Mouse (Mus musculus) liver, postnatal 0 days (tissue): ENCODE measurements around the gene Rab40b. TPM values are rescaled to one million over a fixed set of nuclear protein-coding genes. Genes with fewer than 3 reads are reported as not detected.
"Not testable (repeated sequence)": the region's sequence is repeated elsewhere in the genome, so short reads cannot be mapped to it uniquely, and the experiment has no call there.

Source experiments
- ATAC-seq: fragments of 200-750 bp; cut with Nextera tagmentation; 2 replicates; pipeline ENCODE4 v1.8.0; 2017; ENCODE audit warnings: mild to moderate bottlenecking, moderate library complexity
- DNase-seq: peaks from one replicate; pipeline ENCODE4 v3.0.0-alpha.2; 2016
- H3K27ac ChIP-seq: fragments of 300-500 bp; sonication (generic); 2 replicates; pipeline ENCODE4 v1.5.1; 2014; ENCODE audit warnings: antibody characterized with exemption, moderate library complexity, mild to moderate bottlenecking, low read depth
- H3K27me3 ChIP-seq: fragments of 300-500 bp; sonication (generic); 2 replicates; pipeline ENCODE4 v1.6.1; 2014; ENCODE audit warnings: low read length, control low read depth, mixed read lengths; ENCODE audit not compliant: insufficient read depth
- H3K36me3 ChIP-seq: fragments of 300-500 bp; sonication (generic); replicated peaks from 2 replicates; pipeline ENCODE4 v1.6.1; 2014; ENCODE audit warnings: mild to moderate bottlenecking, control low read depth, low read length, moderate library complexity, mixed read lengths; ENCODE audit not compliant: insufficient read depth
- H3K4me1 ChIP-seq: fragments of 300-500 bp; sonication (generic); 2 replicates; pipeline ENCODE4 v1.6.1; 2014; ENCODE audit warnings: antibody characterized with exemption, mild to moderate bottlenecking, control low read depth; ENCODE audit not compliant: insufficient read depth
- H3K4me2 ChIP-seq: fragments of 300-500 bp; sonication (generic); 2 replicates; pipeline ENCODE4 v1.6.1; 2014; ENCODE audit warnings: low read depth, mild to moderate bottlenecking, low read length, moderate library complexity, mixed read lengths
- H3K4me3 ChIP-seq: fragments of 300-500 bp; sonication (generic); 2 replicates; pipeline ENCODE4 v1.5.1; 2014; ENCODE audit warnings: low read depth, low read length
- H3K9ac ChIP-seq: fragments of 300-500 bp; sonication (generic); replicated peaks from 2 replicates; pipeline ENCODE4 v1.6.1; 2014; ENCODE audit warnings: mild to moderate bottlenecking, moderate library complexity
- H3K9me3 ChIP-seq: fragments of 300-500 bp; sonication (generic); 2 replicates; pipeline ENCODE4 v1.6.1; 2016; ENCODE audit warnings: mild to moderate bottlenecking, control low read depth, low read length, mixed read lengths
- CTCF ChIP-seq: sonication (generic); IDR thresholded peaks from 2 replicates; pipeline ENCODE4 v1.5.1; 2016; ENCODE audit warnings: antibody characterized with exemption, low read depth
- EP300 ChIP-seq: IDR thresholded peaks from 2 replicates; pipeline ENCODE4 v1.6.1; 2016; ENCODE audit warnings: antibody characterized with exemption, low read depth, mild to moderate bottlenecking
- WGBS: fragments of 180-500 bp; shearing (Covaris S2); extraction: QIAGEN DNeasy Blood & Tissue Kit; methylation state at CpG from one replicate; pipeline ENCODE4 v1.1.7; 2014; ENCODE audit not compliant: insufficient replicate concordance; 5-methylcytosine and 5-hydroxymethylcytosine counted together
- polyA plus RNA-seq: library from polyadenylated mRNA; unstranded; fragments of >200 nt; fragmentation: Nextera tagmentation; extraction: Ambion mirVana; gene quantifications from 2 replicates; pipeline ENCODE4 v1.2.1, GENCODE M21; 2015

Gene Rab40b
- polyA plus RNA-seq, 1 experiment from 2014 or later, result 0.58 TPM

GRCm38 (mm10) chr11:121353326-121354090 lies 34.5 kb downstream of the Rab40b start:
- DNase-seq, result peak; percentile 64
- H3K27ac ChIP-seq, result peak overlapping the region; percentile 95
- peaks cover 24% of the 10 kb centered on the region for H3K4me1 ChIP-seq
- no peaks in the 10 kb centered on the region for H3K27me3 ChIP-seq
- TF ChIP-seq CTCF (peak; percentile 49), EP300 (no peak)
- H3K9me3 ChIP-seq, result no peaks in the 10 kb centered on the region
- peak; percentile 52 for ATAC-seq
- H3K4me3 ChIP-seq, result peak overlapping the region; percentile 98
- peak overlapping the region; percentile 99 for H3K9ac ChIP-seq
- H3K4me2 ChIP-seq, result peak overlapping the region; percentile 81
- H3K36me3 ChIP-seq, result peaks cover 6% of the 10 kb centered on the region; the same call in 1 of the 2 replicates
- 2% methylated on average over 39 of the region's 41 CpGs for WGBS

DNA sequence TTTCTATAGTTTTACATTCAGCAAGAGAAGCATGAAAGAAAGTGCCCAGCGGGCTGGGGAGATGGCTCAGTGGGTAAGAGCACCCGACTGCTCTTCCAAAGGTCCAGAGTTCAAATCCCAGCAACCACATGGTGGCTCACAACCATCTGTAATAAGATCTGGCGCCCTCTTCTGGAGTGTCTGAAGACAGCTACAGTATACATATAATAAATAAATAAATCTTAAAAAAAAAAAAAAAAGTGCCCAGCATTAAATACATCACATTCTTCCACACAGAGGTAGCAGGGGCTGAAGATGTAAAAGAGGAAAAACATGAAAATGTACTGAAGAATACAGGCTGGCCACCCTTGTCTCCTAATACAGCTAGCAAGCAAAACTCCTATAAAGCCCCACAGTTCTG lies 39.3 kb downstream of the Rab40b start:
- DNase-seq, H3K9ac ChIP-seq, H3K4me3 ChIP-seq, H3K27ac ChIP-seq, H3K4me2 ChIP-seq, H3K27me3 ChIP-seq, H3K9me3 ChIP-seq, ATAC-seq: not testable (repeated sequence)
- 73% methylated on average over 3 of the region's 3 CpGs for WGBS
- H3K4me1 ChIP-seq, result peaks cover 15% of the 10 kb centered on the region
- H3K36me3 ChIP-seq, result peaks cover 23% of the 10 kb centered on the region

- TF ChIP-seq EP300, result no peak
- TF ChIP-seq CTCF, result no peak
- Histone ChIP-seq H3K4me1 (peaks cover 12% of the 10 kb centered on the region), H3K9ac (no peak overlapping the region), H3K27me3 (no peaks in the 10 kb centered on the region), H3K27ac (no peak overlapping the region), H3K4me2 (no peak overlapping the region), H3K9me3 (no peaks in the 10 kb centered on the region), H3K4me3 (no peak overlapping the region), H3K36me3 (peaks cover 23% of the 10 kb centered on the region)
- DNase-seq, result no peak
- 66% methylated on average over 2 of the region's 2 CpGs for WGBS
- ATAC-seq, result no peak
Measured at GRCm38 (mm10) chr11:121348166-121348565, 39.9 kb downstream of the Rab40b start.

DNA sequence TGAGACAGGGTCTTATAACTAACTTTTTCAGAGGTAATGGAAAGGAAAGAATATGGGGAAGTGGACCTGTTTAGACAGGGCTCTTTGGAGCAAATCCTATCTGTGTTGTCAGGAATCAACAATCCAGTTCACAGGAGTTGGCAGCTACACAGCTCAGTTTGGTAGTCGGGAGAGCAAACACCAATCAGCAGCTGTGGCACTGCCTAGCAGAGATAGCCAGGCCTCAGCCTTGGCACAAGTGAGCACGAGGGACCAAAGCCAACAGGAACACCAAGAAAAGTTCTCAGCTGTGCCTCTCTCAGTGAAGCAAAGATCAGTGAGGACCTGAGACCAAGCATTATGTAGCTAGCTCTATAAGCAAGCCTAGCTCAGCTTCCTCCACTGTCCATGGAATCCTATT lies 41.0 kb downstream of the Rab40b start:
- TF ChIP-seq CTCF, result no peak
- no peak for TF ChIP-seq EP300
- H3K4me2 ChIP-seq, result no peak overlapping the region
- 71% methylated on average over 2 of the region's 2 CpGs for WGBS
- DNase-seq, result no peak
- H3K9me3 ChIP-seq, result no peaks in the 10 kb centered on the region
- H3K4me1 ChIP-seq, result peaks cover 3% of the 10 kb centered on the region
- no peaks in the 10 kb centered on the region for H3K27me3 ChIP-seq
- H3K27ac ChIP-seq, result no peak overlapping the region
- no peak overlapping the region for H3K9ac ChIP-seq
- H3K4me3 ChIP-seq, result no peak overlapping the region
- ATAC-seq, result no peak
- H3K36me3 ChIP-seq, result peaks cover 23% of the 10 kb centered on the region

- H3K4me2 ChIP-seq, H3K27ac ChIP-seq, H3K4me1 ChIP-seq, H3K9ac ChIP-seq, ATAC-seq, DNase-seq, H3K27me3 ChIP-seq, H3K9me3 ChIP-seq, H3K4me3 ChIP-seq: not testable (repeated sequence)
- peaks cover 22% of the 10 kb centered on the region for H3K36me3 ChIP-seq
- no CpG with 5 or more reads among the region's 1 CpGs for WGBS
Measured at GRCm38 (mm10) chr11:121342423-121342822, 45.6 kb downstream of the Rab40b start.

DNA sequence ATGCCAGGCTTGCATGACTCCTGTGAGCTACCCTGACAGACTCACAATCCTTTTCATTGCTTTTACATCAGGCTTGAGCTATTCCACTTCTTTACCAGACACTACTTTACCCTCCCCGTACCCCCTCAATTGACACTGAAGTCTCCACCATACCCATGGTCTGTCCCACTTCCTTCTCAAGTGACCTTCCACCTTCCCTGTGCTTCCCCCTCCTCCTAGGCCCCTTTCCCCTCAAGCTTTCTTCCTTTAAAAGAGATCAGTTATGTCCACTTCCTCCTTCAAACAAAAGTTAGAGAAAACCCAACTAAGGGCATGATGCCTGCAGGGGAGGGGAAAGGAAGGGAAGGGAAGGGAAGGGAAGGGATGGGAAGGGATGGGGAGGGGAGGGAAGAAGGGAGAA lies 47.8 kb downstream of the Rab40b start:
- peaks cover 30% of the 10 kb centered on the region for H3K36me3 ChIP-seq
- TF ChIP-seq EP300, result no peak
- no peak for TF ChIP-seq CTCF
- H3K4me2 ChIP-seq, result no peak overlapping the region
- no peak for DNase-seq
- peaks cover 6% of the 10 kb centered on the region for H3K4me1 ChIP-seq
- no peaks in the 10 kb centered on the region for H3K9me3 ChIP-seq
- WGBS, result 55% methylated on average over 1 of the region's 1 CpGs
- H3K4me3 ChIP-seq, result no peak overlapping the region
- H3K27me3 ChIP-seq, result no peaks in the 10 kb centered on the region
- no peak for ATAC-seq
- H3K27ac ChIP-seq, result no peak overlapping the region
- H3K9ac ChIP-seq, result no peak overlapping the region

DNA sequence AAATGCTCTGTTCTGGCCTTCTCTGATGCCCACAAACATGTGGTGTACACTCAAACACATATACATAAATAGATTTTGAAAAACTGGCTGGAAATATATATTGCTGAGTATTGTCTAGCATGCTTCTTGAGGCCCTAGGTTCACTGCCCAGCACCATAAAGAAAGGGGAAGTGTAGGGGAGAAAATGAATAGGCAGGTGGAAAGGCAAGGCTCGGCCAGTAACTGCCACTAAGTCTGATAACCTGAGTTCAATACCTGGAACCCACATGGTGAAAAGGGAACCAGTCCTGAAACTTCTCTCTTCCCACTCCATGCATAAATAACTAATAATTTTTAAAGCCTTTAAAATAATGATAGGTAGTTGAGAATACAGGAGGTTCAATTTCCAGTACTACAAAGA lies 48.4 kb downstream of the Rab40b start:
- no peak for DNase-seq
- H3K36me3 ChIP-seq, result peaks cover 34% of the 10 kb centered on the region
- H3K4me1 ChIP-seq, result peaks cover 6% of the 10 kb centered on the region
- 48% methylated on average over 1 of the region's 1 CpGs for WGBS
- no peak overlapping the region for H3K27ac ChIP-seq
- H3K9ac ChIP-seq, result no peak overlapping the region
- H3K4me3 ChIP-seq, result no peak overlapping the region
- no peak overlapping the region for H3K4me2 ChIP-seq
- no peak for ATAC-seq
- H3K27me3 ChIP-seq, result no peaks in the 10 kb centered on the region
- TF ChIP-seq CTCF (no peak), EP300 (no peak)
- H3K9me3 ChIP-seq, result no peaks in the 10 kb centered on the region
